Mouse (Mus musculus) liver, adult 2 months (tissue): ENCODE data around the gene Hoxd13. TPM values are rescaled to one million over a fixed set of nuclear protein-coding genes. Genes with fewer than 3 reads are reported as not detected.

Experiments used
- DNase-seq: peaks from one replicate; pipeline ENCODE4 v3.0.0-alpha.2; 2011; ENCODE audit warnings: low read depth, low spot score; ENCODE audit errors: extremely low read depth
- H3K27ac ChIP-seq: fragments of 200-500 bp; replicated peaks from 2 replicates; pipeline ENCODE4 v1.5.1; 2012; ENCODE audit warnings: low read depth, mild to moderate bottlenecking, control low read depth, inconsistent platforms, low read length; ENCODE audit not compliant: insufficient read depth
- H3K27me3 ChIP-seq: fragments of 200-500 bp; 2 replicates; pipeline ENCODE4 v1.6.1; 2012; ENCODE audit warnings: mild to moderate bottlenecking, moderate library complexity, low read length, inconsistent platforms; ENCODE audit not compliant: control insufficient read depth, insufficient read depth
- H3K36me3 ChIP-seq: fragments of 200-500 bp; 2 replicates; pipeline ENCODE4 v1.6.1; 2012; ENCODE audit warnings: low read length, inconsistent platforms; ENCODE audit not compliant: control insufficient read depth, insufficient read depth
- H3K4me1 ChIP-seq: fragments of 200-500 bp; 2 replicates; pipeline ENCODE4 v1.6.1; 2011; ENCODE audit warnings: low read length; ENCODE audit not compliant: control insufficient read depth, insufficient read depth
- H3K4me3 ChIP-seq: fragments of 200-500 bp; 2 replicates; pipeline ENCODE4 v1.5.1; 2011; ENCODE audit warnings: low read depth, mild to moderate bottlenecking, control low read depth, low read length, moderate library complexity; ENCODE audit not compliant: insufficient read depth
- H3K79me2 ChIP-seq: fragments of 200-500 bp; 2 replicates; pipeline ENCODE4 v1.6.1; 2012; ENCODE audit warnings: inconsistent platforms, mild to moderate bottlenecking, low read length, moderate library complexity; ENCODE audit not compliant: control insufficient read depth, insufficient read depth
- H3K9ac ChIP-seq: fragments of 200-500 bp; 2 replicates; pipeline ENCODE4 v1.6.1; 2012; ENCODE audit warnings: low read depth, mild to moderate bottlenecking, control low read depth, inconsistent platforms, low read length
- CTCF ChIP-seq: fragments of 200-500 bp; IDR thresholded peaks from 2 replicates; pipeline ENCODE4 v1.5.1; 2011; ENCODE audit warnings: low read depth, low read length, control low read depth
- POLR2A ChIP-seq: fragments of 200-500 bp; IDR thresholded peaks from 2 replicates; pipeline ENCODE4 v1.6.1; 2011; ENCODE audit warnings: low read length, control low read depth; ENCODE audit not compliant: insufficient read depth; ENCODE audit errors: extremely low read depth
- WGBS: fragments of 180-500 bp; shearing (Covaris S2); methylation state at CpG from one replicate; pipeline ENCODE4 v1.1.7; 2018; 5-methylcytosine and 5-hydroxymethylcytosine counted together
- polyA plus RNA-seq: library from polyadenylated mRNA; depleted of rRNA; stranded (reverse); fragments of >200 nt; gene quantifications from 2 replicates; pipeline ENCODE4 v1.2.3, GENCODE M21; 2012
- total RNA-seq: library from RNA; depleted of rRNA; stranded (reverse); fragments of >200 nt; gene quantifications from 2 replicates; pipeline ENCODE4 v1.2.3, GENCODE M21; 2014

Gene Hoxd13
- total and polyA plus RNA-seq, 2 experiments: not detected

GRCm38 (mm10) chr2:74701949-74702819 is 34.1 kb downstream of the Hoxd13 start:
- H3K4me3 ChIP-seq: no peak overlapping the region
- 16% methylated on average over 17 of the region's 17 CpGs for WGBS
- TF ChIP-seq POLR2A: no peak
- TF ChIP-seq CTCF: peak; percentile 76; the same call in 1 of the 2 replicates
- no peak overlapping the region for H3K9ac ChIP-seq
- H3K4me1 ChIP-seq: 0 out of 2 replicates have a peak, but pooled peaks cover 1% of the 10 kb centered on the region
- H3K27me3 ChIP-seq: peaks cover 50% of the 10 kb centered on the region
- H3K27ac ChIP-seq: no peak overlapping the region
- DNase-seq: peak; percentile 48
- H3K36me3 ChIP-seq: no peaks in the 10 kb centered on the region
- H3K79me2 ChIP-seq: no peaks in the 10 kb centered on the region

GRCm38 (mm10) chr2:74702820-74703219 is 34.7 kb downstream of the Hoxd13 start:
- 30% methylated on average over 6 of the region's 6 CpGs for WGBS
- no peak for TF ChIP-seq CTCF
- no peak for TF ChIP-seq POLR2A
- no peak overlapping the region for H3K27ac ChIP-seq

GRCm38 (mm10) chr2:74703317-74703716 is 35.2 kb downstream of the Hoxd13 start:
- no peak for TF ChIP-seq CTCF
- no peak for TF ChIP-seq POLR2A
- no peak for DNase-seq
- H3K9ac ChIP-seq: no peak overlapping the region
- H3K4me1 ChIP-seq: no peaks in the 10 kb centered on the region
- H3K27me3 ChIP-seq: peaks cover 46% of the 10 kb centered on the region
- no peaks in the 10 kb centered on the region for H3K36me3 ChIP-seq
- H3K4me3 ChIP-seq: no peak overlapping the region
- no peak overlapping the region for H3K27ac ChIP-seq
- 11% methylated on average over 10 of the region's 10 CpGs for WGBS
- H3K79me2 ChIP-seq: no peaks in the 10 kb centered on the region

More at GRCm38 (mm10) chr2:74702820-74703219, 34.7 kb downstream of the Hoxd13 start:
- Histone ChIP-seq H3K4me3 (no peak overlapping the region), H3K27me3 (peaks cover 51% of the 10 kb centered on the region), H3K36me3 (no peaks in the 10 kb centered on the region), H3K9ac (no peak overlapping the region), H3K79me2 (no peaks in the 10 kb centered on the region), H3K4me1 (0 out of 2 replicates have a peak, but pooled peaks cover 1% of the 10 kb centered on the region)
- no peak for DNase-seq

- no peaks in the 10 kb centered on the region for H3K36me3 ChIP-seq
- no peaks in the 10 kb centered on the region for H3K79me2 ChIP-seq
- peaks cover 47% of the 10 kb centered on the region for H3K27me3 ChIP-seq
- no peaks in the 10 kb centered on the region for H3K4me1 ChIP-seq
- TF ChIP-seq POLR2A: no peak
- no peak for TF ChIP-seq CTCF
- H3K9ac ChIP-seq: no peak overlapping the region
- DNase-seq: no peak
- no peak overlapping the region for H3K27ac ChIP-seq
- 5% methylated on average over 26 of the region's 26 CpGs for WGBS
- no peak overlapping the region for H3K4me3 ChIP-seq
Observed at GRCm38 (mm10) chr2:74703720-74704392, 35.7 kb downstream of the Hoxd13 start.

- peaks cover 50% of the 10 kb centered on the region for H3K27me3 ChIP-seq
- DNase-seq: no peak
- 5% methylated on average over 51 of the region's 52 CpGs for WGBS
- peak within 1 kb of the TSS; percentile 23; the same call in 1 of the 2 replicates for H3K4me3 ChIP-seq
- H3K9ac ChIP-seq: no peak within 1 kb of the TSS
- TF ChIP-seq CTCF: no peak
- TF ChIP-seq POLR2A: no peak
- no peaks in the 10 kb centered on the region for H3K79me2 ChIP-seq
- no peaks in the 10 kb centered on the region for H3K4me1 ChIP-seq
- no peak within 1 kb of the TSS for H3K27ac ChIP-seq
- H3K36me3 ChIP-seq: no peaks in the 10 kb centered on the region
Observed at GRCm38 (mm10) chr2:74704393-74704998, 36.4 kb downstream of the Hoxd13 start, which contains the start of gene Hoxd8. Hoxd8 (plus strand) TSS chr2:74704615.
